In genomic region chr1:171280916-171281527, GRCm38 (mm10) we compare ENCODE assay signal across 7 mouse cellular contexts. TPM values are rescaled to one million over a fixed set of nuclear protein-coding genes. Genes with fewer than 3 reads are reported as not detected.
DNase-seq lines count a peak whose midpoint lies in the region; ATAC-seq lines count a peak whose summit lies in the region.

TSS of gene Ppox (minus strand) at chr1:171281186.

- peaks cover 35% of the 10 kb centered on the region for H3K4me1 ChIP-seq in embryonic facial prominence, embryonic 10.5 days
- H3K4me1 ChIP-seq in limb, embryonic 10.5 days: peaks cover 29% of the 10 kb centered on the region
- peaks cover 38% of the 10 kb centered on the region for H3K4me1 ChIP-seq in midbrain, embryonic 13.5 days (replicated peaks)

- peak within 1 kb of the TSS; percentile 78 for H3K9ac ChIP-seq in midbrain, embryonic 13.5 days (replicated peaks)

- peak within 1 kb of the TSS; percentile 78 for H3K4me3 ChIP-seq in embryonic facial prominence, embryonic 10.5 days
- peak within 1 kb of the TSS; percentile 73 for H3K4me3 ChIP-seq in limb, embryonic 10.5 days
- H3K4me3 ChIP-seq in midbrain, embryonic 13.5 days (replicated peaks): peak within 1 kb of the TSS; percentile 66

- H3K27ac ChIP-seq in embryonic facial prominence, embryonic 10.5 days (replicated peaks): peak within 1 kb of the TSS; percentile 86
- H3K27ac ChIP-seq in limb, embryonic 10.5 days: peak within 1 kb of the TSS; percentile 84
- H3K27ac ChIP-seq in midbrain, embryonic 13.5 days: peak within 1 kb of the TSS; percentile 75

- H3K9me3 ChIP-seq in embryonic facial prominence, embryonic 10.5 days: no peaks in the 10 kb centered on the region
- no peaks in the 10 kb centered on the region for H3K9me3 ChIP-seq in limb, embryonic 10.5 days (replicated peaks)
- no peaks in the 10 kb centered on the region for H3K9me3 ChIP-seq in midbrain, embryonic 13.5 days

- peak; percentile 91 for DNase-seq in adrenal gland, postnatal 10 days
- peak; percentile 91 for DNase-seq in embryonic facial prominence, embryonic 10.5 days (ENCODE audit: low spot score)
- DNase-seq in kidney, adult 11 months: peak; percentile 96
- DNase-seq in limb, embryonic 10.5 days (ENCODE audit: low spot score): peak; percentile 86
- peak; percentile 93 for DNase-seq in spleen, adult 12 weeks (ENCODE audit: low spot score)

- H3K36me3 ChIP-seq in embryonic facial prominence, embryonic 10.5 days (replicated peaks): peaks cover 77% of the 10 kb centered on the region
- peaks cover 71% of the 10 kb centered on the region for H3K36me3 ChIP-seq in limb, embryonic 10.5 days
- peaks cover 63% of the 10 kb centered on the region for H3K36me3 ChIP-seq in midbrain, embryonic 13.5 days

- no peaks in the 10 kb centered on the region for H3K27me3 ChIP-seq in embryonic facial prominence, embryonic 10.5 days (replicated peaks; ENCODE audit: low read depth, poor library complexity, severe bottlenecking)
- H3K27me3 ChIP-seq in limb, embryonic 10.5 days (ENCODE audit: low read depth, poor library complexity, severe bottlenecking): no peaks in the 10 kb centered on the region
- no peaks in the 10 kb centered on the region for H3K27me3 ChIP-seq in midbrain, embryonic 13.5 days

- peak within 1 kb of the TSS; percentile 91 for H3K4me2 ChIP-seq in midbrain, embryonic 13.5 days (replicated peaks)

- ATAC-seq in granulocyte monocyte progenitor cell, adult 5-6 weeks (replicated peaks; ENCODE audit: poor library complexity, severe bottlenecking): peak; percentile 84
- peak; percentile 98 for ATAC-seq in midbrain, embryonic 13.5 days

- WGBS in embryonic facial prominence, embryonic 10.5 days: under 1% methylated on average over 26 of the region's 26 CpGs
- under 1% methylated on average over 26 of the region's 26 CpGs for WGBS in limb, embryonic 10.5 days
- whole genome bisulfite sequencing in midbrain, embryonic 13.5 days: under 1% methylated on average over 26 of the region's 26 CpGs

RNA-seq across cellular contexts. Expression of gene Ppox, which starts in this region (rescaled TPM):
- total RNA-seq in adrenal gland, postnatal 10 days (2021): 10 to 100 TPM; 30.8 to 43.8 TPM
- polyA plus RNA-seq in embryonic facial prominence, embryonic 10.5 days (2016; fragmentation: Nextera tagmentation; extraction: Ambion mirVana): 52.0 and 57.5 TPM in 2 replicates
- total RNA-seq in granulocyte monocyte progenitor cell, adult 5-6 weeks (2014; fragmentation: Nextera tagmentation): 22.5 and 37.6 TPM in 2 replicates
- total RNA-seq in granulocyte monocyte progenitor cell, adult 5-6 weeks (2017): 16.8 and 25.3 TPM in 2 replicates
- 48.4 and 62.3 TPM in 2 replicates for polyA plus RNA-seq in limb, embryonic 10.5 days (2016; fragmentation: Nextera tagmentation; extraction: Ambion mirVana)
- polyA plus RNA-seq in midbrain, embryonic 13.5 days (2015; fragmentation: Nextera tagmentation; extraction: Ambion mirVana): 56.0 and 56.4 TPM in 2 replicates

Comparison
In these comparisons a context has a peak if more than half of its experiments do, and no peak if none do; other contexts are left out.
1. Peak in every context shown above with its lines: DNase-seq, ATAC-seq, H3K4me3 ChIP-seq and H3K27ac ChIP-seq.